Mouse (Mus musculus) ES-Bruce4 (cell line): ENCODE measurements at regions not wholly inside any gene's neighbourhood (a gene's known extent, or its start where the extent isn't known, plus 50 kb on each side); places are given as distances from the start of the nearest gene placed in this dataset.

Experiments
- CTCF ChIP-seq: IDR thresholded peaks from one replicate; pipeline ENCODE4 v1.8.1; 2011; ENCODE audit warnings: low read depth, low read length
- POLR2A ChIP-seq: IDR thresholded peaks from one replicate; pipeline ENCODE4 v1.8.1; 2011; ENCODE audit warnings: low read length; ENCODE audit not compliant: insufficient read depth

GRCm38 (mm10) chr6:148708389-148708788 is 122.9 kb downstream of the Ipo8 start:
- TF ChIP-seq POLR2A (no peak), CTCF (no peak)
